Mouse (Mus musculus): Measurements from ENCODE around the gene Ets2. TPM values are rescaled to one million over a fixed set of nuclear protein-coding genes. Genes with fewer than 3 reads are reported as not detected.

Ets2 gene
- polyA plus RNA-seq, 2 experiments = 7.4 to 7.5 TPM

DNA sequence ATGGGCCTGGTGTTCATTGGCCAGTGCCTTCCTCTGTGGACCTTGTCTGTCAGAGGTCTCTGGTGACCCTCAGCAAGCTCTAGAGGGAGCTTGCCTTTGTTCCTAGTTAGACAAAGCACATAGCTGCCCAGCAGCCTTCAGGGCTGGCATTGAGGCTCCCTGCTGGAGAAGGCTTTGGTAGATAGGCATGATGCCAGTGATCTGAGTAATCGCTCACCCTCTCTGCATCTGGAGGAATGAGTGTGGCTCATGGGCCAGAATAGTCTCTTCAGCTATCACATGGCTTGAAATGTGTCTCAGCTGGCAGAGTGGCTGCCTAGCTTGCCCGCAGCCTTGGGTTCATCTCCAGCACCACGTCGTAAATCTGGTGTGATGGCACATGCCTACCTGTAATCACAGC lies 16.2 kb downstream of the Ets2 start:
- Histone ChIP-seq H3K4me2 (ENCODE audit: low read depth) (no peak overlapping the region), H3K27me3 (ENCODE audit: control insufficient read depth, insufficient read depth, low read length) (no peaks in the 10 kb centered on the region), H3K36me3 (replicated peaks; ENCODE audit: control insufficient read depth, insufficient read depth, low read depth) (peaks cover 25% of the 10 kb centered on the region), H3K4me3 (ENCODE audit: insufficient read depth in 1 of 2, low read depth in 2 of 2, low read length in 2 of 2) (no peak overlapping the region), H3K27ac (no peak overlapping the region), H3K9me3 (ENCODE audit: control insufficient read depth, low read length) (no peaks in the 10 kb centered on the region), H3K4me1 (replicated peaks; ENCODE audit: control insufficient read depth in 2 of 2, insufficient read depth in 2 of 2, low read length in 1 of 2) (no peaks in the 10 kb centered on the region), H3K9ac (replicated peaks) (no peak overlapping the region)
- ATAC-seq (ENCODE audit: insufficient read depth) (no peak), DNase-seq (ENCODE audit: low read depth in 3 of 3, low spot score in 3 of 3) (no peak)
- 78% methylated on average over 4 of the region's 4 CpGs for WGBS (ENCODE audit: insufficient replicate concordance)
- TF ChIP-seq EP300 (IDR thresholded peaks at IDR 0.05; ENCODE audit: low read depth) (no peak), CTCF (IDR thresholded peaks at IDR 0.05; ENCODE audit: low read depth) (no peak)

- DNase-seq (ENCODE audit: low read depth in 3 of 3, low spot score in 3 of 3) (no peak), ATAC-seq (ENCODE audit: insufficient read depth) (no peak)
- H3K9me3 ChIP-seq (ENCODE audit: control insufficient read depth, low read length) = no peaks in the 10 kb centered on the region
- no peaks in the 10 kb centered on the region for H3K4me1 ChIP-seq (replicated peaks; ENCODE audit: control insufficient read depth in 2 of 2, insufficient read depth in 2 of 2, low read length in 1 of 2)
- TF ChIP-seq CTCF (IDR thresholded peaks at IDR 0.05; ENCODE audit: low read depth) = no peak
- no peak for TF ChIP-seq EP300 (IDR thresholded peaks at IDR 0.05; ENCODE audit: low read depth)
- WGBS (ENCODE audit: insufficient replicate concordance) = 80% methylated on average over 8 of the region's 8 CpGs
- no peak overlapping the region for H3K4me3 ChIP-seq (ENCODE audit: insufficient read depth in 1 of 2, low read depth in 2 of 2, low read length in 2 of 2)
- H3K27ac ChIP-seq = no peak overlapping the region
- H3K27me3 ChIP-seq (ENCODE audit: control insufficient read depth, insufficient read depth, low read length) = no peaks in the 10 kb centered on the region
- no peak overlapping the region for H3K9ac ChIP-seq (replicated peaks)
- H3K4me2 ChIP-seq (ENCODE audit: low read depth) = no peak overlapping the region
- H3K36me3 ChIP-seq (replicated peaks; ENCODE audit: control insufficient read depth, insufficient read depth, low read depth) = peaks cover 14% of the 10 kb centered on the region
These were observed 18.7 kb downstream of the Ets2 start for GRCm38 (mm10) chr16:95720532-95720931.

GRCm38 (mm10) chr16:95724251-95724650 lies 22.4 kb downstream of the Ets2 start:
- Histone ChIP-seq H3K27me3 (ENCODE audit: control insufficient read depth, insufficient read depth, low read length) (no peaks in the 10 kb centered on the region), H3K9ac (replicated peaks) (no peak overlapping the region), H3K4me3 (ENCODE audit: insufficient read depth in 1 of 2, low read depth in 2 of 2, low read length in 2 of 2) (no peak overlapping the region), H3K36me3 (replicated peaks; ENCODE audit: control insufficient read depth, insufficient read depth, low read depth) (peaks cover 7% of the 10 kb centered on the region), H3K9me3 (ENCODE audit: control insufficient read depth, low read length) (no peaks in the 10 kb centered on the region), H3K4me2 (ENCODE audit: low read depth) (no peak overlapping the region), H3K4me1 (replicated peaks; ENCODE audit: control insufficient read depth in 2 of 2, insufficient read depth in 2 of 2, low read length in 1 of 2) (peaks cover 0 to 2% of the 10 kb centered on the region in 2 experiments; a peak in 1 of 4 replicates), H3K27ac (no peak overlapping the region)
- 68% methylated on average over 2 of the region's 2 CpGs for WGBS (ENCODE audit: insufficient replicate concordance)
- no peak for DNase-seq (ENCODE audit: low read depth in 3 of 3, low spot score in 3 of 3)
- TF ChIP-seq CTCF (IDR thresholded peaks at IDR 0.05; ENCODE audit: low read depth) (no peak), EP300 (IDR thresholded peaks at IDR 0.05; ENCODE audit: low read depth) (no peak)
- ATAC-seq (ENCODE audit: insufficient read depth) = no peak

GRCm38 (mm10) chr16:95724776-95725175 lies 22.9 kb downstream of the Ets2 start:
- Histone ChIP-seq H3K9me3 (ENCODE audit: control insufficient read depth, low read length) (no peaks in the 10 kb centered on the region), H3K27ac (no peak overlapping the region), H3K4me1 (replicated peaks; ENCODE audit: control insufficient read depth in 2 of 2, insufficient read depth in 2 of 2, low read length in 1 of 2) (peaks cover 0 to 2% of the 10 kb centered on the region in 2 experiments; a peak in 1 of 4 replicates), H3K4me2 (ENCODE audit: low read depth) (no peak overlapping the region), H3K27me3 (ENCODE audit: control insufficient read depth, insufficient read depth, low read length) (no peaks in the 10 kb centered on the region), H3K4me3 (ENCODE audit: insufficient read depth in 1 of 2, low read depth in 2 of 2, low read length in 2 of 2) (no peak overlapping the region), H3K36me3 (replicated peaks; ENCODE audit: control insufficient read depth, insufficient read depth, low read depth) (peaks cover 6% of the 10 kb centered on the region), H3K9ac (replicated peaks) (no peak overlapping the region)
- DNase-seq (ENCODE audit: low read depth in 3 of 3, low spot score in 3 of 3) (no peak), ATAC-seq (ENCODE audit: insufficient read depth) (no peak)
- TF ChIP-seq EP300 (IDR thresholded peaks at IDR 0.05; ENCODE audit: low read depth) = no peak
- no peak for TF ChIP-seq CTCF (IDR thresholded peaks at IDR 0.05; ENCODE audit: low read depth)
- WGBS (ENCODE audit: insufficient replicate concordance) = 49% methylated on average over 5 of the region's 5 CpGs

GRCm38 (mm10) chr16:95726802-95727201 lies 24.9 kb downstream of the Ets2 start:
- H3K36me3 ChIP-seq (replicated peaks; ENCODE audit: control insufficient read depth, insufficient read depth, low read depth) = no peaks in the 10 kb centered on the region
- no peak overlapping the region for H3K4me2 ChIP-seq (ENCODE audit: low read depth)
- peaks cover 0 to 2% of the 10 kb centered on the region in 2 experiments; a peak in 1 of 4 replicates for H3K4me1 ChIP-seq (replicated peaks; ENCODE audit: control insufficient read depth in 2 of 2, insufficient read depth in 2 of 2, low read length in 1 of 2)
- H3K4me3 ChIP-seq (ENCODE audit: insufficient read depth in 1 of 2, low read depth in 2 of 2, low read length in 2 of 2) = no peak overlapping the region
- DNase-seq (ENCODE audit: low read depth in 3 of 3, low spot score in 3 of 3) (no peak), ATAC-seq (ENCODE audit: insufficient read depth) (no peak)
- H3K9ac ChIP-seq (replicated peaks) = no peak overlapping the region
- WGBS (ENCODE audit: insufficient replicate concordance) = 66% methylated on average over 4 of the region's 4 CpGs
- H3K9me3 ChIP-seq (ENCODE audit: control insufficient read depth, low read length) = no peaks in the 10 kb centered on the region
- H3K27ac ChIP-seq = no peak overlapping the region
- TF ChIP-seq CTCF (IDR thresholded peaks at IDR 0.05; ENCODE audit: low read depth) (no peak), EP300 (IDR thresholded peaks at IDR 0.05; ENCODE audit: low read depth) (no peak)
- H3K27me3 ChIP-seq (ENCODE audit: control insufficient read depth, insufficient read depth, low read length) = no peaks in the 10 kb centered on the region
